Mouse (Mus musculus): ENCODE results near the gene Coro1a.

DNA sequence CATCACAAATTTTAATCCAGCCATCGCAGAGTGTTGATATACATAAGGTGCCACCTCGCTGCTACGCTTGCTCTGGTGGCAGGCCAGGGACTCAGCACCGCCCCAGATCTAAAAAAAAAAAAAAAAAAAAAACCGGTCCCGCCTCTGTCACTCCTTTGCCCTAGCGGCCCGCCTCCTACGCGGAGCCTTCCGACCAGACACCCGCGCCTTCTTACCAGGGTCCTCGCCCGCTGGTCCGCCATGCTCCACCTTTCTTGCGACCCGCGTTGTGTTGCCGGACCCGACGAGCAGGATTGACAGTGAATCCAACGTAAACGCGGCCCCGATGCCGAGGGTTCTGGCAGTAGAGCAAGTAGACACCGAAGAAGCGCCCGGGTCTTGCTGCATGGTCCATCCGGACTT lies 12.4 kb downstream of the Coro1a start, which contains the start of gene Bola2:
- TF ChIP-seq CTCF (conservative IDR thresholded peaks at IDR 0.05; ENCODE audit: insufficient read depth, insufficient read length, low read depth, low read length) = no peak
- TF ChIP-seq POLR2A (IDR thresholded peaks at IDR 0.05; ENCODE audit: low read depth, low read length) = peak; percentile 36

All from kidney, adult 2 months (tissue).